Mouse (Mus musculus): ENCODE data around the gene Ptx4.
A peak's percentile ranks its signal among the peaks of the same experiment; 100 is the strongest.
"Not testable (repeated sequence)": the region's sequence is repeated elsewhere in the genome, so short reads cannot be mapped to it uniquely, and the experiment has no call there.

The Ptx4 gene

DNA sequence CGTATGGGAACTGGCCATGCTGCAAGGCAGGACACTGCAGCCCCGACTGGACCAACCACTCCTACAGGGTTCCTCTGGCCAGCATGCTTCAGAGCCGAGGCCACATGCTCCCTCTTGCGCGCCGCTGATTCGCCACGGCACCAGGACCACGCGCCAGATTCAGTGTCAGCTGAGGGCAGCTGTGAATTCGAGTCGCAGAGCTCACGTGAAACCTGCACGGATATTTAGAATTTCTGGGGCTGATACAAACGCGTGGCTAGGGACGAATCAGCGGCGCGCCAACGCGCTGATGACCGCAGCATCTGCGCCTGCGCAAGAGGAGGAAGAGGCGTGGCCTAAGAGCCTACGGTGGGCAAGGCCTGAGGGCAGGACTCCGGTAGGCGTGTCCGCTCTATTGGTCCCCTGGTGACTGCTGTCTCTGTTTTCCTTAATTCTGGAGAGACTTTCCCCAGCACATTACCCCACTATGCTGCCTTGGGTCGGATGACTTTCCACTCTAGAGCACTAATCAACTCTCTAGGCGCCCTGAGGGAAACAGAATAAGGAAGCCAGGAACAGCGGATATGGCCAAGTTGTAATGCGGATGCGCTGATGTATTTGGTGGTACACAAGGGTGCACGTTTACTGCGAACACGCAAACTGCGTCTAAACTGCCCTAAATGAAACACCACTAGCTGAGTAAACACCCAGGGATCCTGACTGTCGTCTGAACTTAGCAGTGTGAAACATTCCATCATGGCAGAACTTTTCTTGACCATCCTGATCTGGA is 4.7 kb upstream of the Ptx4 start, which contains the start of gene Telo2:
Gene Telo2 (minus strand): TSS at position 304 of the 769 bp plus-strand sequence.
- DNase-seq (ENCODE audit: extremely low spot score) = peak; percentile 91

- no peak for DNase-seq (ENCODE audit: extremely low spot score)
Measured at GRCm38 (mm10) chr17:25117263-25117662, 3.3 kb upstream of the Ptx4 start.

DNA sequence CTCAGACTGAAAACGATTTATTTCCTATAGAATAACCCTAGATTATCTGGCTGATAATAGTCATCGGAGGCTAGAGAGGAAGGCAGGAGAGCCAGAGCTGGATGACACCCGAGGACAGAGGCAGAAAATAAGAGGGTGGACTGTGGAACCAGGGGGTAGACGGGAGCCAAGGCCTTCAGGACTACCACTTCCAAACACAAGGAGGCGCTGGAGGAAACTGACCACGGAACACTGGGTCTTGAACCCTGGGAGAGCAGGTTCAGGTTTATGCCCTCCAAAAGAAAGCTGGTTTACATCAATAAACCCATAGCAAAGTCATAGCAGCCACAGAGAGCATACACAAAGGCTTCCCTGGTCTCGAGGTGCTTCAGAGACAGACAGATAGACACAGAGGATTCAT is 3.4 kb downstream of the Ptx4 start:
- no peak for DNase-seq (ENCODE audit: extremely low spot score)

DNA sequence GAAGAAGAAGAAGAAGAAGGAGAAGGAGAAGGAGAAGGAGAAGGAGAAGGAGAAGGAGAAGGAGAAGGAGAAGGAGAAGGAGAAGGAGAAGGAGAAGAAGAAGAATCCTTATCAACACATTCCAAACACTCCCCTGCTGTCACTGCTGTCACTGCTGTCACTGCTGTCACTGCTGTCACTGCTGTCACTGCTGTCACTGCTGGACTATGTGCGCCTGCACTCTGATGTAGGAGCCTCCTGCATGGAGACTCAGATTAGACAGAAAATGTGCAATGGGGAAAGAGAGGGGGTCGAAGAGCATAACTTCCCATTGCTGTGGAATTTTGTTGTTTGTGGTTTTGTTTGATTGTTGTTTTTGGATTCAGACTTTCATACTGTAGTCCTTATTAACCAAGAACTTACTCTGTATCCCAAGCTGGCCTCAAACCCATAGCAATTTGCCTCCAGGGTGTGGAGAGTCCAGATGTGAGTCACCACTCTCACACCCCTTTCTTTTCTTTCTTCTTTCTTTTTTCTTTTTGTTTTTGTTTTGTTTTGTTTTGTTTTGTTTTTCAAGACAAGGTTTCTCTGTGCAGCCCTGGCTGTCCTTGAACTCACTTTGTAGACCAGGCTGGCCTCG is 5.0 kb downstream of the Ptx4 start:
- DNase-seq (ENCODE audit: extremely low spot score) = not testable (repeated sequence)

DNA sequence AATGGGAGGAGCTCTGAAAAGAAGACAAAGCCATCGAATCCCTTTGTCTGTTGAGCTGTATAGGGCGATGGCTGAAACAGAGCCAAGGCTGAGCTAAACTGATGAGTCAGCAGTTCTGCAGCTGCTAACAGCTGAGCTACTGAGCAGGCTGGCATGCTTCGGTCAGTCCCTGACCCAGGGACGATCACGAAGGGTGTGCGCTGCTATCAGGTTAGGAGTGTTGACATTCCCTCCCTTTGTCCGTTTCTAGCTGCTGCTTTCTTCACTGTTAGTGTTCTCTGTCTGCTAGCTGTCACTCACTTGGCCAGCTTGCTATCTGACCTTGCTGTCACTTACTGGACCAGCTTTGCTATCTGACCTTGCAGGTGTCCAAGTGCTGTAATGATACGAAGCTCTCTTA is 6.5 kb downstream of the Ptx4 start:
- DNase-seq (ENCODE audit: extremely low spot score) = no peak

DNA sequence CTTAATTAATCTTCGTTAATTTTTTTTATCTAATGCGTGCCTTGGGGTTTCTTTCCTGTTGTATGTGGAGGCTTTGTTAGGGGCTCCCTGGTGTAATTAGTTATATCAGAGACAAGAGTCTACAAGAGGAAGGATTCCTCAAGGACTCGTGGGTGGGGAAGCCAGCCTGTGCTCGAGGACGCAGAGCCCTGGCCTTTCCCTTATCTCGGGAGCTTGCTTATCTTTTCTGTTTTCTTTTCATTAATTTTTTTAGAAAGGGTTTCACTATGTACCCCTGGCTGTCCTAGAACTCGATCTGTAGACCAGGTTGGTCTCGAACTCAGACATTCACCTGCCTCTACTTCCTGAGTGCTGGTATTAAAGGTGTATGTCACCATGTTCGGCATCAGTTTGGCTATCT is 7.1 kb downstream of the Ptx4 start:
- DNase-seq (ENCODE audit: extremely low spot score) = no peak

DNA sequence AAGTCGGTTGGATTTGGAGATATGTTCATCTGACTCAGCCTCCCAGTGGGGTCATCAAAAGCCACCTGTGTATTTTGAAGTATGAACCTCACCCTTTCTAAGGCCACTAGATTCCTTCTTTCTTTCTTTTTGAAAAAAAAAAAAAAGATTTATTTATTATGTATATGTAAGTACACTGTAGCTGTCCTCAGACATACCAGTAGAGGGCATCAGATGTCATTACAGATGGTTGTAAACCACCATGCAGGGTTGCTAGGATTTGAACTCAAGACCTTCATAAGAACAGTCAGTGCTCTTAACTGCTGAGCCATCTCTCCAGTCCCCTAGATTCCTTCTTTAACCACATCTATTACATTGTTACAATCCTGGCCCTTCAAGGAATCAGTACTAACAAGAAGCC is 9.5 kb downstream of the Ptx4 start:
- DNase-seq (ENCODE audit: extremely low spot score) = no peak

- DNase-seq (ENCODE audit: extremely low spot score) = peak; percentile 86
Measured at GRCm38 (mm10) chr17:25133275-25133698, 12.7 kb downstream of the Ptx4 start, which contains the start of gene Clcn7. Gene Clcn7 (plus strand): TSS chr17:25133391.

DNA sequence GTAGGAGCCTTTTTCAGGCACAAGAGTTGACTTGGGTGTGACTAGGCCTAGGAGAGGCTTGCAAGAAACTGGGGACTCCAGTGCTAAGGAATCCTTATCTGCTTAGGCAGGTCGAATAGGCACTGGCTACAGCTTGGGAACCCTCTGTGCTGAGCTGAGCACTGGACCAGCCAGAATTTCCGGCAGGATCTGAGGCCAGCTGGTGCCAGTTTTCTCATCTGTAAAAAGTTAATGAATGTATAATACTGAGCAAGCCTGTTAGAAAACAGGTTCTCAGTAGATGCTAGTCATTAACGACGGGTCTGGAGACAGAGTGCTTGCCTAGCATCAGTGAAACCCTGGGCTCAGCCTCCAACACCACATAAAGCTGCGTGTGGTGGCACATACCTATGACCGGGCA is 15.1 kb downstream of the Ptx4 start:
- DNase-seq (ENCODE audit: extremely low spot score) = no peak

GRCm38 (mm10) chr17:25138803-25139202 is 18.2 kb downstream of the Ptx4 start:
- DNase-seq (ENCODE audit: extremely low spot score) = no peak

- DNase-seq (ENCODE audit: extremely low spot score) = no peak
Measured at GRCm38 (mm10) chr17:25139960-25140359, 19.4 kb downstream of the Ptx4 start.

DNA sequence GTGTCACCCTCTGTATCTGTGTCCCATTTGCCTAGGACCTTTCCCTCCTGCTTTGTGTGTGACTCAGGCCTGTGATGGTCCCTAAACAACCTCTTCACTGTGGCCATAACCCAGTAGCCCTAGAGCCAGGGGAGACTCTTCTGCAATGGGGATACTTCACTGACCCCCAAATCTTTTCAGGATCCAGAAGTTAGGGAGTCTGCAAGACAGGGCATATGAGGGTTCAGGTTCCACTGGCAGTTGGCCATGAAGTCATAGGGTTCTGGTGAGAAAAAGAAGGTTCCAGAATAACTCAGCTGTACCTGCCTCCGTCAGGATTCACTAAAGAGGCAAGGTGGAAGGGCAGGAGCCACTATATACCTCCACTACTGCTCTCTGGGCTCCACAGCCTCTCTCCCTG is 41.6 kb downstream of the Ptx4 start, which contains the start of gene Ccdc154:
Gene Ccdc154 (plus strand): TSS at position 301 of the 400 bp plus-strand sequence.
- DNase-seq (ENCODE audit: extremely low spot score) = no peak

- no peak for DNase-seq (ENCODE audit: extremely low spot score)
Measured at GRCm38 (mm10) chr17:25163387-25163786, 42.8 kb downstream of the Ptx4 start.

GRCm38 (mm10) chr17:25164770-25165169 is 44.2 kb downstream of the Ptx4 start:
- no peak for DNase-seq (ENCODE audit: extremely low spot score)

- no peak for DNase-seq (ENCODE audit: extremely low spot score)
Measured at GRCm38 (mm10) chr17:25165970-25166671, 45.6 kb downstream of the Ptx4 start.

GRCm38 (mm10) chr17:25169706-25170105 is 49.1 kb downstream of the Ptx4 start:
- DNase-seq (ENCODE audit: extremely low spot score) = no peak

DNA sequence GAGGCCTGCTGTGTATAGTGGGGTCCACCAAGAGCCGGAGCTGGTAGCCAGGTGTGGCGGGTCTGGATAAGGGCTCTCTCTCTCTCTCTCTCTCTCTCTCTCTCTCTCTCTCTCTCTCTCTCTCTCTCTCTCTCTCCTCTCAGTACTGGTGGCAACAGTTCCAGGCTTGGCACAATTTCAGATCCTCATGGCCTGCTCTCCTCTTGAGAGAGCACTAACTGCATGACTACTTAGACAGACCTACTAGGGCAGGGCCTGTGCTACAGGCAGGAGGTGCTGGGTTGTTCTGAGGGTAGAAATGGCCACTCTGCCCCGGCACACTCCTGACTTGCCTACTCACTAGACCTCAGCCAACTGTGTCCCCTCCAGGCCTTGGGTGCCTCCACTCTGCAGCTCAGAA is 52.0 kb downstream of the Ptx4 start:
- no peak for DNase-seq (ENCODE audit: extremely low spot score)

Data from embryo, embryonic 9.5 days (tissue).